Mouse (Mus musculus) liver, embryonic 12.5 days (tissue): Measurements from ENCODE around the gene Mrgpre. TPM values are rescaled to one million over a fixed set of nuclear protein-coding genes. Genes with fewer than 3 reads are reported as not detected.
A peak's percentile ranks its signal among the peaks of the same experiment; 100 is the strongest.

Experiments used
- ATAC-seq: fragments of 200-750 bp; cut with Nextera tagmentation; 2 replicates; pipeline ENCODE4 v1.8.0; 2017; ENCODE audit warnings: moderate number of reproducible peaks, mild to moderate bottlenecking, moderate library complexity
- H3K27ac ChIP-seq: fragments of 300-500 bp; sonication (generic); 2 replicates; pipeline ENCODE4 v1.5.1; 2016; ENCODE audit warnings: mild to moderate bottlenecking
- H3K27me3 ChIP-seq: fragments of 300-500 bp; sonication (generic); replicated peaks from 2 replicates; pipeline ENCODE4 v1.6.1; 2016; ENCODE audit warnings: mild to moderate bottlenecking, moderate library complexity
- H3K36me3 ChIP-seq: fragments of 300-500 bp; sonication (generic); 2 replicates; pipeline ENCODE4 v1.6.1; 2016; ENCODE audit warnings: mild to moderate bottlenecking, moderate library complexity
- H3K4me1 ChIP-seq: fragments of 300-500 bp; sonication (generic); 2 replicates; pipeline ENCODE4 v1.6.1; 2016
- H3K4me2 ChIP-seq: fragments of 300-500 bp; sonication (generic); 2 replicates; pipeline ENCODE4 v1.6.1; 2016; ENCODE audit warnings: mild to moderate bottlenecking, moderate library complexity
- H3K4me3 ChIP-seq: fragments of 300-500 bp; sonication (generic); 2 replicates; pipeline ENCODE4 v1.5.1; 2016; ENCODE audit warnings: mild to moderate bottlenecking, moderate library complexity
- H3K9ac ChIP-seq: fragments of 300-500 bp; sonication (generic); 2 replicates; pipeline ENCODE4 v1.6.1; 2016; ENCODE audit warnings: mild to moderate bottlenecking, moderate library complexity
- H3K9me3 ChIP-seq: fragments of 300-500 bp; sonication (generic); replicated peaks from 2 replicates; pipeline ENCODE4 v1.6.1; 2016; ENCODE audit warnings: mild to moderate bottlenecking, moderate library complexity
- WGBS: fragments of 180-500 bp; shearing (Covaris S2); methylation state at CpG from one replicate; pipeline ENCODE4 v1.1.7; 2016; ENCODE audit not compliant: insufficient replicate concordance; 5-methylcytosine and 5-hydroxymethylcytosine counted together
- polyA plus RNA-seq: library from polyadenylated mRNA; unstranded; fragments of >200 nt; fragmentation: Nextera tagmentation; extraction: Ambion mirVana; gene quantifications from 2 replicates; pipeline ENCODE4 v1.2.1, GENCODE M21; 2016

Gene Mrgpre
- polyA plus RNA-seq, 1 experiment from 2014 or later, result 0.20 TPM

DNA sequence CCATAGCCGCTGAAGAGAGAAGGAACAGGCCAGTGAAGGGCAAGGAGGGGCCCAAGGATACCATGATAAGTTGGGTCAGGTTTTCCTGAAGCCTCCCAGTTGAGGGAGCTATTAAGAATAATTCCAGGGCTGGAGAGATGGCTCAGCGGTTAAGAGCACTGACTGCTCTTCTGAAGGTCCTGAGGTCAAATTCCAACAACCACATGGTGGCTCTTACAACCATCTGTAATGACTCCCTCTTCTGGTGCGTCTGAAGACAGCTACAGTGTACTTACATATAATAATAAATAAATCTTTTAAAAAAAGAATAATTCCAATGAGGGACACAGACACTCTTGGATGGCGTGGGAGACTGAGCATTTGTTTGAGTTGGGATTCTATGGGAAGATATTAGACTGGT lies 34.9 kb upstream of the Mrgpre start:
- no peak overlapping the region for H3K9ac ChIP-seq
- 74% methylated on average over 4 of the region's 4 CpGs for WGBS
- no peak for ATAC-seq

DNA sequence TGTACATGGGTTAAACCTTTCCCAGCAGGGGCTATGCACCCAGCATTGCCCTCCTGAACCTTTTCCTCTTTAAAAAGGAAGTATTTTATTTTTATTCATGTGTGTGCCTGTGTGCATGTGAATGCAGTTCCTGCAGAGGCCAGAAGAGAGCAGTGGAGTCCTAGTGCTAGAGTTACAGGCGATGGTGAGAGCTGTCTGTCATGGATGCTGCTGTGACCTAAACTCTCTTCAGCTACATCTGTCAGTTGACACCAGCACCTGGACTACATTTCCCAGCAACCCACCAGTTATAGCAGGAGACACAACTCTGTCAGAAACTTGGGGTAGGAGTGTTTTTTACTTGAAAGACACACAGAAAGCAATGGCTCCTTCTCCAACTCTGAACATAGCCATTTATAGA lies 24.6 kb upstream of the Mrgpre start:
- Histone ChIP-seq H3K27ac (no peak overlapping the region), H3K4me2 (no peak overlapping the region), H3K27me3 (no peaks in the 10 kb centered on the region), H3K4me1 (no peaks in the 10 kb centered on the region), H3K9me3 (no peaks in the 10 kb centered on the region), H3K36me3 (peaks cover 98% of the 10 kb centered on the region), H3K4me3 (no peak overlapping the region), H3K9ac (no peak overlapping the region)
- WGBS, result 74% methylated on average over 1 of the region's 1 CpGs
- no peak for ATAC-seq

More for the DNA sequence above, 34.9 kb upstream of the Mrgpre start:
- Histone ChIP-seq H3K36me3 (peaks cover 46% of the 10 kb centered on the region), H3K27me3 (no peaks in the 10 kb centered on the region), H3K4me3 (no peak overlapping the region), H3K4me2 (no peak overlapping the region), H3K9me3 (no peaks in the 10 kb centered on the region), H3K27ac (no peak overlapping the region), H3K4me1 (peaks cover 24% of the 10 kb centered on the region)

DNA sequence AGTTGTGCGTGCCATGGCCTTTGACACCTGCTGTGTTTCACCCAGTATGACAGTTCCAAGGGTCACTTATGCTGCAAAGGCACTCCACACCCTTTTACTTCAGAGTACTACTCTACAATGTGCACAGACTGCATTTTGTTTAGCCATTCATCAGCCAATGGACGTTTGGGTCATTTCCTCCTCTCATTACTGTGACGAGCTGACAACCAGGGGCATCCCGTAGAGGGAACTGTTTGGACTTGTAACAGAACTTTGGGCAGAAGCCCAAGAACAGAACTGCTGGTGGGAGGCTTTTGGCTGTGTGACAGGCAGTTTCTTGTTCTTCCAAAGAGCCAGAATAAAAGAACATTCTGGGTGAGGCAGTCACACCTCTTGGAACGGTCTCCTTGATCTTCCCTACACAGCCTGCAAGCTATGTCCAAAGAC lies 20.9 kb upstream of the Mrgpre start:
- Histone ChIP-seq H3K4me3 (no peak overlapping the region), H3K27me3 (no peaks in the 10 kb centered on the region), H3K27ac (no peak overlapping the region), H3K36me3 (peaks cover 98% of the 10 kb centered on the region), H3K4me2 (no peak overlapping the region), H3K9me3 (no peaks in the 10 kb centered on the region), H3K4me1 (no peaks in the 10 kb centered on the region), H3K9ac (no peak overlapping the region)
- ATAC-seq, result no peak
- WGBS, result 62% methylated on average over 5 of the region's 5 CpGs

DNA sequence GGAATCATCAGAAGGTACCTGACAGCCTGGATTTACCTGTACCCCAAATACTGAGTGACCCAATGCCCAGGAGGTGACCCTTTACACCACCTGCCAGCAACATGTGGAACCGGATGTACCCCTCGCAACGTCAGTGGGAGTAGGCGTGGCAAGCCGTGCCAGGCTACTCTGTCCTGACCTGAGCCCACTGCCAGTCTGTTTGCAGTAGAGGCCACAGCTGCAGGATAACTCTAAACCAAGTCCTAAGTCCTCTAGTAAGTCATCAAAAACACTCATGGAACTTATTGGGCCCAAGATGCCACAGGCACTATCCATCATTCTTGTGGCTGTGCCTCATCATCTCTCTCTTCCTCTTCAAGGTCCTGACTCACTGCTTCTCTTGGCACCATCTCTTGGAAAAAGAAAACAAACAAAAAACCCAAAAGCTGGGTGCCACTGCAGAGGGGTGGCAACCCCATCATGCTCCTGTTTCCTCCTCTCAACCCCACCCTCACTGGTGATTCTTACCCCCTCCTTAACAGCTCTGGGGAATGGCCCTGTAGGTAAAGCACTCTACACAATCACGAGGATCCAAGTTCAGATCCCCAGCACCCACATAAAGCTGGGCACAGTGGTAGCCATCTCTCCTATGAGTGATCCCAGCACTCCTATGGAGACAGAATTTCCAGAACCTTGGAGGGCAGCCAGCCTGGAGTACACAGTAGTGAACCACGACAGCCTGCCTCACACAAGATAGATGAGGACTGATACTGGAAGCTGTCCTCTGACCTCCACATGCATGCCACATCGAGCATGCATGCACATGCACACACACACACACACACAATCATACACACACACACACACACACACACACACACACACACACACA lies 17.1 kb upstream of the Mrgpre start:
- WGBS, result 80% methylated on average over 8 of the region's 8 CpGs
- no peak overlapping the region for H3K4me2 ChIP-seq
- H3K27ac ChIP-seq, result no peak overlapping the region
- H3K9me3 ChIP-seq, result no peaks in the 10 kb centered on the region
- no peaks in the 10 kb centered on the region for H3K27me3 ChIP-seq
- ATAC-seq, result no peak
- H3K4me3 ChIP-seq, result no peak overlapping the region
- H3K36me3 ChIP-seq, result peaks cover 95% of the 10 kb centered on the region
- H3K4me1 ChIP-seq, result no peaks in the 10 kb centered on the region
- no peak overlapping the region for H3K9ac ChIP-seq

DNA sequence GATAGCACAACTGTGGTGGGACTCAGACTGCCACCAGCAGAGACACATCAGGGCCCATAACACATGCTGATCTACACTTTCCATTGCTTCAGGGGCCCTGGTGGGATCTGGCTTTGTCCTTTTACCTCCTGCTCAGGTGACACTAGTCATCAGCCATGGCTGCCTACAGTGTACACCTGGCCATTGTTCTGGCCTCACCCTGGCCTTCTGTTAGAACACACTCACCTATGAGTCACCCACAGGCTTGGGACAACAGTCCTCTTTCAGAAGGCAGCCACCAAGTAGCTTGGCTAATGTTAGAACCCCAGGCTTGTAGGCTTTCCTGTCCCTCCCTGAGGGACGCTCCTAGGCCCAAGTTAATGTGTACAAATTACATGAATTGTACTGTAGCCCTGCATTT lies 16.5 kb upstream of the Mrgpre start:
- H3K36me3 ChIP-seq, result peaks cover 95% of the 10 kb centered on the region
- 76% methylated on average over 1 of the region's 1 CpGs for WGBS
- no peak overlapping the region for H3K4me2 ChIP-seq
- no peak overlapping the region for H3K4me3 ChIP-seq
- no peaks in the 10 kb centered on the region for H3K27me3 ChIP-seq
- ATAC-seq, result no peak
- no peaks in the 10 kb centered on the region for H3K9me3 ChIP-seq
- H3K9ac ChIP-seq, result no peak overlapping the region
- no peak overlapping the region for H3K27ac ChIP-seq
- no peaks in the 10 kb centered on the region for H3K4me1 ChIP-seq

DNA sequence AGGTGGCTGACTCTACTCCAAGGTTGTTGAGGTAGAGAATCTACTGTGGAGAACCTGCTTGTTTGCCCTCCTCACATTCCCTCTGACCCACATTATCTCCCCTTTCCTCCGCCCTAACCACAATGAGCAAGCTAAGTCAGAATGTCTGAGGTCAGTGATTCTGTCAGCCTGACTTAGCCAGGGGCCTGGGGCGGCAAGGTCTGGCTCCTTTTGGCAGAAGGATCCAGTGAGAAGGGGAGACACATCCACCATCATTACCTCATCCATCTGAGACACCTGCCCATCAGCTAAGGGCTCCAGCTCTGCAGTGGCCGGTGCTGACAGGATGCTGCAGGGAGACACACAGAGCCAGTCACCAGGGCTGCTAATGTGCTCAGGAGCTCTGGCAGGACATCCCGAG lies 14.5 kb upstream of the Mrgpre start:
- Histone ChIP-seq H3K9ac (no peak overlapping the region), H3K27ac (no peak overlapping the region), H3K4me1 (no peaks in the 10 kb centered on the region), H3K4me2 (no peak overlapping the region), H3K4me3 (no peak overlapping the region), H3K9me3 (no peaks in the 10 kb centered on the region), H3K27me3 (no peaks in the 10 kb centered on the region), H3K36me3 (peaks cover 87% of the 10 kb centered on the region)
- WGBS, result 54% methylated on average over 4 of the region's 4 CpGs
- no peak for ATAC-seq

DNA sequence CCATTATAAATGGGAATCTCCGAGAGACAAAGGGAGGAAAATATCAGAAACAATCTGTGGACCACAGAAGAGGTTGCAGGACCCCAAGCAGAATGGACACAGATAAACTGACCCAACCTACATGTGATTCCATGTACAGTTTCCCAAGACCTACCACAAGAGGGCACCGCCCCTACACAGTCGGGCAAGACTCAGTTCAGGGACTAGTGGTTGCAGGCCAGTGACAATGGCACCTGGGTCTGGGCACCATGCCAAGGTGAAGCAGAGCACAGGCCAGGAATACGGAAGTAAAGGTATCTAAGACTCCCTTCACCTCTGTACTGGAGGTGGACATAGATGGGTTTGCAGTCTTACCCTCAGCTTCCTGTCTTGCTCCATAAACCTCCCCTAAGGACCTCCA lies 8.8 kb upstream of the Mrgpre start:
- no peak overlapping the region for H3K4me2 ChIP-seq
- WGBS, result 46% methylated on average over 4 of the region's 4 CpGs
- no peak overlapping the region for H3K27ac ChIP-seq
- ATAC-seq, result no peak
- no peaks in the 10 kb centered on the region for H3K9me3 ChIP-seq
- no peaks in the 10 kb centered on the region for H3K4me1 ChIP-seq
- H3K9ac ChIP-seq, result no peak overlapping the region
- peaks cover 30% of the 10 kb centered on the region for H3K36me3 ChIP-seq
- H3K4me3 ChIP-seq, result no peak overlapping the region
- H3K27me3 ChIP-seq, result no peaks in the 10 kb centered on the region

DNA sequence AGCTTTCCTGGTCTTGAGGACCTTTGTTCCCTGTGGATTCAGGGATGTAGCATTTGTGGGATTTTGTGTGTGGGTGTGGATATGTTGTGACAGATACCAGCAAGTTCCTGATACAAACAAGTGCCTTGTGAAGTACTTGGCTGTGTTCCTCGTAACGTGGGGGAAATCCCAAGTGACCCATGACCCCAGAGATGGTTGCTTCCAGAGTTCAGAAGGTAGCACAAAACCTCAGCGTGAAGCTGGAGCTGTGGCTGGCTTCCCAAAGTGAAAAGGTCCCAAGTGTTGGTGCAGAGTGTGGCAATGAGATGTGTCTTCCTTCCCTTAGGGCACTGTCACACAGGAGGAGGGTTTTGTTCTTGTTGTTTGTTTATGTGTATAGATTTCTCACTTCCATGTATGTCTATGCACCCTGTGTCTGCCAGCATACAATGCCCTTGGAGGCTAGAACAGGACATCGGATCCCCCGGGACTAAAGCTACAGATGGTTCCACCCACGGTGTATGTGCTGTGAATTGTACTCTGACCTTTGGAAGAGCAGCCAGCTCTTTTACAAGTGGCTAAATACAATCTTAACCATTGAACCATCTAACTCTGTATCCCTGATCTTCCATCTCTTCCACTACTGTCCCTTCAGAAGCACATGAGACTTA lies 8.2 kb upstream of the Mrgpre start:
- WGBS, result 57% methylated on average over 6 of the region's 6 CpGs
- Histone ChIP-seq H3K27me3 (no peaks in the 10 kb centered on the region), H3K9me3 (no peaks in the 10 kb centered on the region), H3K27ac (no peak overlapping the region), H3K4me3 (no peak overlapping the region), H3K36me3 (peaks cover 24% of the 10 kb centered on the region), H3K9ac (no peak overlapping the region), H3K4me1 (no peaks in the 10 kb centered on the region), H3K4me2 (no peak overlapping the region)
- 0 out of 2 replicates have a peak, but pooled peaks have one; percentile 10 for ATAC-seq

DNA sequence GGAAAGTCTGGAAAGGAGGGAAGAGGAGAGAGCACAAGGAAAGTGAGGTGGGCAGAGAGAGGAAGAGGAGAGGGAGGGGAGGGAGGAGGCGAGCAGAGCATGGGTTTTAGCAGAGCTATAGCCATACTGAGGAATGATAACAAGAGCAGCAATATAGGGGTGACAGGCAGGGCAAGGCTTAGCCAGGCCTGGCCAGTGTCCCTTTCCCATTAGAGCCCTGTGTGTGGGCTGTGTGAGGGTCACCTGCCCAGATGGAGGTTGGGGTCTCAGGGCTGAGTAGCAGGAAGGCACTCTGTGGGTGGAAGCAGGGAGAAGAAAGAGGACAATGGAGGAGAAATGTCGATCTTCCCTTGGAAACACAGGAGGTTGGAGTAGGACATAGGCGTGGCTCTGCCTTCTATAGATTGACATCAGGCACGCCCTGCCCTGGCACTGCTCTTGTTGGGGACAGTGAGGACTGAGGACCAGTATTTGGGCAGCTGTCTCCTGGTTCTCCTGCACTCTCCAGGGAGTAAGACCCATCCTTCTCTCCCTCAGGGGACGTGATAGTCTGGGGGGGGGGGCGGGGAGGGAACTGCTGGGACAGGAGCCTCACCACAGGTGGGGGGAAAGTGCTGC lies 813 bp downstream of the Mrgpre start:
- no peaks in the 10 kb centered on the region for H3K36me3 ChIP-seq
- peaks cover 44% of the 10 kb centered on the region for H3K27me3 ChIP-seq
- ATAC-seq, result peak; percentile 47
- H3K4me3 ChIP-seq, result peak overlapping the region; percentile 26
- H3K4me2 ChIP-seq, result peak overlapping the region; percentile 52
- peak overlapping the region; percentile 39; the same call in 1 of the 2 replicates for H3K27ac ChIP-seq
- H3K4me1 ChIP-seq, result peaks cover 12% of the 10 kb centered on the region; the same call in 1 of the 2 replicates
- WGBS, result 31% methylated on average over 6 of the region's 6 CpGs
- H3K9ac ChIP-seq, result no peak overlapping the region; the same call in 1 of the 2 replicates
- H3K9me3 ChIP-seq, result no peaks in the 10 kb centered on the region

DNA sequence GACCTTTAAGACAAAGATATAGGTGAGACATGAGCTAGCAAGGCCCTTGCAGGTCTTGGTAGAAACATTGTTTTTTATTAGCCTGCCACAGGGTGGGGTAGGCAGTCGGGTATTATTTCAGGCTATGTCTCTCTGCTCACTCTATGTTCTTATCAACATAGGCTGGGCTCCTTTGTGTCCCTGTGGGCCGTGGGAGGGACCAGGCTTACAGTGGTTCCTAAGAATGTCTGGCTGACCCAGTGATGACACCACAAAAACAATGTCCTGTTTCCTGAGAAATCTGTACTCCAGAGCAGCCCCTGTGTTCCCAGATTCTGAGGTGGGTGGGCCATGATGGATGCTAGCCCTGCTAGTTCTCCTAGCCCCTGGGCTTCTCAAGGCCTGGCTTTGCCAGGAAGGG lies 6.9 kb downstream of the Mrgpre start:
- 26% methylated on average over 2 of the region's 2 CpGs for WGBS
- H3K9me3 ChIP-seq, result no peaks in the 10 kb centered on the region
- H3K27me3 ChIP-seq, result peaks cover 16% of the 10 kb centered on the region; the same call in 1 of the 2 replicates
- H3K27ac ChIP-seq, result no peak overlapping the region
- no peaks in the 10 kb centered on the region for H3K4me1 ChIP-seq
- no peak overlapping the region for H3K4me3 ChIP-seq
- no peak overlapping the region for H3K9ac ChIP-seq
- no peak for ATAC-seq
- H3K4me2 ChIP-seq, result no peak overlapping the region
- H3K36me3 ChIP-seq, result no peaks in the 10 kb centered on the region

DNA sequence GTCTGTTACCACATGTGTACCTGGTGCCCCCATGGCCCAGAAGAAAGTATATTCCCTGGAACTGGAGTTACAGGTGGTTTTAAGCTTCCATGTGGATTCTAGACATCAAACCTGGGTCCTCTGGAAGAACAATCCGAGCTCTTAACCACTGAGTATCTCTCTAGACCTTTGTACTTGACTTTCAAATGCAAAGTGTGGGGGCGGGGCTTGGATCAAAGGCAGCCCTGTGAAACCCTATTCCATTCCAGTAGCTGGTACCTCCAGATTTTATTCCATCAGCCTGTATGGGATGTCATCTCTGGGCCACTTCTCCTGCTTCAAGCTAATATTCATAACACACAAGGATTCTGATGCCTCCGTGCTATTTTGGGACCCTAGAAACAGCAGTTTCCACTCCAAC lies 8.2 kb downstream of the Mrgpre start:
- ATAC-seq, result no peak
- Histone ChIP-seq H3K4me2 (no peak overlapping the region), H3K9ac (no peak overlapping the region), H3K36me3 (no peaks in the 10 kb centered on the region), H3K4me3 (no peak overlapping the region), H3K9me3 (no peaks in the 10 kb centered on the region), H3K27me3 (0 out of 2 replicates have a peak, but pooled peaks cover 4% of the 10 kb centered on the region), H3K27ac (no peak overlapping the region), H3K4me1 (no peaks in the 10 kb centered on the region)
- WGBS, result 24% methylated on average over 3 of the region's 3 CpGs

DNA sequence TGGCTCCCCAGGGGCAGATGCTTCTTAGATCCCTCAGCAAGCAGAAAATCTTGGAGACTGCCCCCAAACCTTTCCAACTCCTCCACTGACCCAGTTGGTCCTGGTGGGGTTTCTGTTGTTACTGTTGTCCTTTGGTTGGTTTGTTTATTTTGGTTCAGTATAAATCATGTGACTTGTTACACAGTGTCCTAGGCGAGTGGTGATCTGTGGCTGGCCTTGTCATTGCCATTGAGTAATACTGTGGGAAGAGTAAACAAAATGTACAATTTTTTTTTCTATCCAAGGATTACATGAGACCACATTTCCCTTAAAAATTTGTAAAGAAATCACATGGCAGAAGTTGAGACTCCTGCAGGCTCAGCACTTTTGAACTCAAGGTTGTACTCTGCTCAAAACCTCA lies 14.8 kb downstream of the Mrgpre start:
- Histone ChIP-seq H3K27ac (no peak overlapping the region), H3K36me3 (no peaks in the 10 kb centered on the region), H3K9me3 (no peaks in the 10 kb centered on the region), H3K4me3 (no peak overlapping the region), H3K9ac (no peak overlapping the region), H3K4me1 (no peaks in the 10 kb centered on the region), H3K27me3 (peaks cover 28% of the 10 kb centered on the region), H3K4me2 (no peak overlapping the region)
- ATAC-seq, result no peak
- 20% methylated on average over 1 of the region's 1 CpGs for WGBS
